Mouse (Mus musculus) layer of hippocampus, adult 6 months (tissue): Measurements from ENCODE around the gene Tuba1c. TPM values are rescaled to one million over a fixed set of nuclear protein-coding genes. Genes with fewer than 3 reads are reported as not detected.

Source experiments
- long read RNA-seq, 2 experiments: library from polyadenylated mRNA; unstranded; transcript quantifications; one replicate each; pipeline ENCODE4 v2.0.0; 2019 to 2020
- microRNA-seq: library from miRNA; unstranded; fragments of <30 nt; microRNA quantifications from one replicate; pipeline ENCODE4 v1.2.0, GENCODE M21; 2020
- polyA plus RNA-seq: library from polyadenylated mRNA; unstranded; fragments of <200 nt; fragmentation: Nextera tagmentation; gene quantifications from 2 replicates; pipeline ENCODE4 v1.2.3, GENCODE M21; 2021

Gene Tuba1c
- 2.4 and 6.3 TPM in 2 replicates for polyA plus RNA-seq
- long read RNA-seq, experiment 1, result 0 reads
- long read RNA-seq, experiment 2, partial matches to known transcripts, result 0 of 1 reads
- long read RNA-seq, experiment 2, other reads (novel, unspliced or antisense), result 0 of 1 reads

DNA sequence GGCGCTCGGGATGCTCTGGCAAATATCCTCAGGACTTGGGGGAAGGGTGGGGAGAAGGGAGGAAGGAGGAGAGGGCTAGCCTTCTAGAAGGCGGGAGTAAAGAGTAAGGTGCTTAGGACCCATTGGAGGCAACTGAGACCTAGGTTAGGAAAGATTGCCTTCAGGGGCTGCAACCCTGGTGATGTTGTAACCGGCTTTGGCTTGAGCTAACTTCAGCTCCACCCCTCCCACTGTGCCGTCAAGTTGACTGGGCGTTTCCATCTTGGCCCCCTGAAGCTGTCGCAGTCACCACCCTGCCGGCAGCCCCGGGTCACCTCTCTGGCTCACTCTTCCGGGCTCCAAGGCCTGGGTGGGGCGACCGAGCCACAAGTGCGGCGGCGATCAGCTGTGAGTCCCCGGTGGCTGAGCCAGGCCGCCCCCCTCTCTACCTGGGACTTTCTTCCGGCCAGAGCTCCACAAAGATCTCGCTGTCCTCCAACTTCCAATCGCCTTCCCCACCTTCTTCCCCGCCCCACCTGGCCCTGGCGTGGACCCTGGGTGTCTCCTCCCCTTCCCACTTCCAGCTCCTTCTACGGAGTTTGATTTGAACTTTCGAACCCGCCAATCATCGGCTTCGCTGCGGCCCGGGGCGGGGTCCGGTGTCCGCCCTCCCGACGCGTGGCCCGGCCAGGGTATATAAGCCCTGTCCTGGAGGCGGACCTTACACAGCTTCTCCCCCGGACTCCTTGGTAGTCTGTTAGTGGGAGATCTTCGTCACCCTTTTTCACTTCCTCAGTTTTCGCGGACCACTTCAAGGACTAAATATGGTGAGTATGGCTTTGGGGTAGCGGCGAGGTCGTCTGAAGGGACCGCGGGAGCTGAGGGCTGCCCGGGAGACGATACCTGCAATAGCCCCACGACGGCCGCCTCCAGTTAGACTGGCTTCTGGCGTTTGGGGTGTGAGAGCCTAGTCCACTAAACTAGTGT, at the start of gene Tuba1c:
TSS of gene Tuba1c (plus strand) at position 273 of the 966 bp plus-strand sequence.

DNA sequence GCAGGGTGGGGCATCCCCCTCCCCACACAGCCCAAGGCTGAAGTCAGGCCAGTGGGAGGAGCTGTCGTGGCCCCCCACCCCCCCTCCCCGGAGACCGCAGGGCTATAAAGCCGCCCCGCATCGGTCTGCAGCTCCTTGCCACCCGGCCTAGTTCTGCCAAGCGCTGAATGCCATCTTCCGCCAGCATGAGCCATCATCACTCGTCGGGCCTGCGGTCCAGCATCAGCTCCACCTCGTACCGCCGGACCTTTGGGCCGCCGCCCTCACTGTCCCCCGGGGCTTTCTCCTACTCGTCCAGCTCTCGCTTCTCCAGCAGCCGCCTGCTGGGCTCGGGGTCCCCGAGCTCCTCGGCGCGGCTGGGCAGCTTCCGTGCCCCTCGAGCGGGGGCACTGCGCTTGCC, 25.3 kb downstream of the Tuba1c start, which contains the start of gene Prph:
TSS of gene Prph (plus strand) at position 135 of the 400 bp plus-strand sequence.

DNA sequence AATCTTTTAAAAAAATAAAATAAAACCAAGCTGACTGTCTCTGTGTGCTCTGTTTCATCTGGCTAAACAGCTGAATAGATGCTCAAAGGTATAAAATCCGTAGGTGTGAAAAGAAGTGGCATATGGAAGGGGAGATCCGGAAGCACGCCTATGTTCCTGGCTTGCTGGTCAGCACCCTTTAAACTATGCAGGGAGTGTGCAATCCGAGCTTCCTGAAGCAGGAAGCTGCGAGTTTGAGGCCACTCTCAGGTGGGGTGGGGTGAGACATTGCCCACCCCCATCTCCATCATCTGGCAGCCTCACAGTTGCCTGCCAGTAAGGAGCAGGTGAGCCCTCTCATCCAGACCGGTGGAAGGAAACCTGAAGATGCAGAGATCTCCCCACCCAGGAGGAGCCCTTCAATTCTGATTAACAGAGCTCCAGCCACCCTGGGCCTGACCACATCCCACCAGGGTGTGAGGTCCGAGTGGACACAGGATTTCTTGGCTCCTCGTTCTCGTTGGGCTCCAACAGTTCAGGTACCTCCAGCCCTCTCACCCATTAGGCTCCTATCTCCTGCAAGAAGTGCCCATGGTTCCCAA, 44.4 kb downstream of the Tuba1c start, which contains the start of gene Troap:
TSS of gene Troap (plus strand) at position 557 of the 581 bp plus-strand sequence.

DNA sequence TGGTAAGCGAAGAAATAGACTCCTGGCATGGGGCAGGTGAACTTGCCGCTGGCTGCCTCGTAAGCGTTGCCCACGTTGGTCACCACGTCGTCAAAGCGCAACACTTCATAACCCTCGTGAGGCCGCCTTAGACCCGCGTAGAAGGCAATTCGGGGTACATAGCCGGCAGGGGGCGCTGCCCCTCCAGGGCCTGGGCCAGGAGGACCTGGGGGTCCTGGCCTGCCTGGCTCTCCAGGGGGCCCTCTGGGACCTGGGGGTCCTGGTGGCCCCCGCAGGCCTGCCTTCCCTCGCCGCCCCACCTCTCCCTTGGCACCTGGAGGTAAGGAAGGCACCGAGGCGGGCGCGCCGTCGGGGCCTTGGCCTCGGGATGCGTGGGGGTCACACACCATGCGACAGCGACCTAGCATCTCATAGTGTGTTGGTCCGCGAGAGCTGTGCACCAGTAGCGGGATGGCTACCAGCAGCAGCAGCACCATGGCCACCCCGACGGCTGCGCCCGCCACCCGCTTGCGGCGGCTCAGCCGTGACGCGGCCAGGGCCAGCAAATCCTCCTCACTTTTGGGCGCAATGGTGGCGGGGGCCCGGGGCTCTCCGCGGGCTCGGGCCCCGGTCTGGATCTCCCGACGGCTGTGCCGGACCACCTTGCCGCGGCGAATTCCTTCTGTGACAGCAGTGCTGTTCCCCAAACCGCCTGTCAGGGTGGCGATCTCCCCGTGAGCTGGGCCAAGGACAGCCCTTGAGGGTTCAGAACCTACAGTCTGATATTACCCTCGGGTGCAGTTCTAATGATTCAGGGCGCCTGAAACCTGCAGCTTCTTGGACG, 57.8 kb downstream of the Tuba1c start, which contains the start of gene C1ql4:
TSS of gene C1ql4 (minus strand) at position 565 of the 823 bp plus-strand sequence.

Small RNA genes lying within 50 kb of the gene (microRNA-seq; reads per million reads assigned to microRNA genes)
- not detected for gene Mir6960

Other genes starting within 250 kb of the Tuba1c start
- 0.72 and 1.0 TPM in 2 replicates for gene Wnt1, start 240.0 kb upstream of the Tuba1c start, polyA plus RNA-seq
- gene Ddn, start 220.4 kb upstream of the Tuba1c start, polyA plus RNA-seq, result 118 TPM in 2 replicates
- 66.5 and 71.5 TPM in 2 replicates for gene Prkag1, start 198.4 kb upstream of the Tuba1c start, polyA plus RNA-seq
- gene Kmt2d, start 158.7 kb upstream of the Tuba1c start, polyA plus RNA-seq, result 18.0 and 18.2 TPM in 2 replicates
- 6.5 and 10.1 TPM in 2 replicates for gene Rhebl1, start 135.4 kb upstream of the Tuba1c start, polyA plus RNA-seq
- 0.08 and 0.19 TPM in 2 replicates for gene Dhh, start 131.4 kb upstream of the Tuba1c start, polyA plus RNA-seq
- gene Lmbr1l, start 111.7 kb upstream of the Tuba1c start, polyA plus RNA-seq, result 0.29 and 1.7 TPM in 2 replicates
- 1,496 and 1,539 TPM in 2 replicates for gene Tuba1b, start 95.3 kb upstream of the Tuba1c start, polyA plus RNA-seq
- gene Gm49450, start 76.3 kb upstream of the Tuba1c start, polyA plus RNA-seq, result 0.53 TPM in 1 of 2 replicates, not detected in the other
- 3,348 and 3,759 TPM in 2 replicates for gene Tuba1a, start 76.2 kb upstream of the Tuba1c start, polyA plus RNA-seq
- gene Prph, start 25.3 kb downstream of the Tuba1c start, polyA plus RNA-seq, result 2.1 and 3.3 TPM in 2 replicates
- 0.11 and 0.14 TPM in 2 replicates for gene Troap, start 44.7 kb downstream of the Tuba1c start, polyA plus RNA-seq
- gene C1ql4, start 57.9 kb downstream of the Tuba1c start, polyA plus RNA-seq, result not detected in 2 replicates
- not detected in 2 replicates for gene Dnajc22, start 63.3 kb downstream of the Tuba1c start, polyA plus RNA-seq
- 5.3 and 5.5 TPM in 2 replicates for gene Spats2, start 96.0 kb downstream of the Tuba1c start, polyA plus RNA-seq
- gene Kcnh3, start 195.0 kb downstream of the Tuba1c start, polyA plus RNA-seq, result 7.4 and 7.7 TPM in 2 replicates
- gene Mcrs1, start 222.1 kb downstream of the Tuba1c start, polyA plus RNA-seq, result 118 and 134 TPM in 2 replicates